Mouse (Mus musculus): Measurements from ENCODE around the gene Cage1.

- TF ChIP-seq CTCF (IDR thresholded peaks at IDR 0.05; ENCODE audit: low read depth) (no peak), EP300 (IDR thresholded peaks at IDR 0.05; ENCODE audit: low read depth) (no peak)
Observed at GRCm38 (mm10) chr13:38036343-38037043, 376 bp downstream of the Cage1 start, which contains the start of gene Riok1.
